Mouse (Mus musculus): Measurements from ENCODE around the gene Samd10.

DNA sequence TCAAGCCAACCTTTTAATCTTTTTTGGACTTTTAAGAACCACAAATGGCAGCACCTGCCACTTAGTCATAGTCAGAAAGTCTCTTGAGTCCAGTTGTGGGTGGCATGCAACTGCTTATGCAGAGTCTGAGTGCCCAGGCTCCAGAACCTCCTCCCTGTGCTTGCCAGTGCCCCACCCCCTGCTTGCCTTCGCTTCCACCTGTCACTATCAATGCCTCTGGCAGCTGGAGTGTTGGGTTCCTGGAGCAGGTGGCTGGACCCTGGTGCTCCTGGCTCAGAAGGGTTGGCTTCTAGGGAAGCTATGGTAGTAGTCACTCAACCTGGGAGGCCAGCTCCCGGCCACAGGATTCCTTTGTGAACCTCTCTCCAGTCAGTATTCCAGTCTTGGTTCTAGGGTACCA is 48.8 kb downstream of the Samd10 start:
- TF ChIP-seq CTCF (IDR thresholded peaks at IDR 0.05; ENCODE audit: control insufficient read depth, insufficient read depth, insufficient replicate concordance, low read depth, low read length) (no peak), POLR2A (IDR thresholded peaks at IDR 0.05; ENCODE audit: control insufficient read depth, low read depth, low read length) (no peak)

Data from testis, adult 2 months (tissue).